Mouse (Mus musculus) testis, adult 2 months (tissue): ENCODE data around the gene Serpinf2.

Experiments
- CTCF ChIP-seq: fragments of 200-500 bp; IDR thresholded peaks from 2 replicates; pipeline ENCODE4 v1.5.1; 2012; ENCODE audit warnings: low read depth, mild to moderate bottlenecking, inconsistent platforms, low read length, moderate library complexity; ENCODE audit not compliant: control insufficient read depth, insufficient read depth, insufficient replicate concordance
- POLR2A ChIP-seq: fragments of 200-500 bp; IDR thresholded peaks from 2 replicates; pipeline ENCODE4 v1.6.1; 2012; ENCODE audit warnings: low read depth, mild to moderate bottlenecking, inconsistent platforms, low read length, moderate library complexity; ENCODE audit not compliant: control insufficient read depth

- TF ChIP-seq CTCF (no peak), POLR2A (no peak)
Measured at GRCm38 (mm10) chr11:75464417-75464816, 25.0 kb upstream of the Serpinf2 start.
